ENCODE assay signal across 8 mouse cellular contexts in the genomic region with DNA sequence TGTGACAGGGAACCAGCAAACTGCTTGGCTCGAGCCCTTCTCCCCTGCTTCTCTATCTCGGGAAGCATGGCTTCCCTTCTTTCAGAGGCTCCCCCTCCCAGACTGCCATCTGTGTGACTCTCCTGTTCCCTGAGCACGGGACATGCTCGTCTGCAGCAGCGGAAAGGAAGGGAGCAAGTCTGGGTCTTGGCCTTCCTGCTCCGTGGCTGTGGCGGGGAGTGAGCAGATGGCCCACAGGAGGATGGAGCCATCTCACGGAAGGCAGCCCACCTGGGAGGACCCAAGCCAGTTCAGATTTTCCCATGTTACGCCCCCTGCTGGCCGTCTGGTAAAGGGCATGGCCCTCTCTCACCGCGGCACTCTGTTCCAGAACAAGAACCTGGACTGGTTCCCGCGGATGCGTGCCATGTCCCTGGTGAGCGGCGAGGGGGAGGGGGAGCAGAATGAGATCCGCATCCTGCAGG. TPM values are rescaled to one million over a fixed set of nuclear protein-coding genes. Genes with fewer than 3 reads are reported as not detected.
DNase-seq lines count a peak whose midpoint lies in the region; ATAC-seq and TF ChIP-seq lines count a peak whose summit lies in the region.

No protein-coding gene starts in this region.

- WGBS in embryonic facial prominence, embryonic 10.5 days: 9% methylated on average over 18 of the region's 18 CpGs
- WGBS in lung, embryonic 14.5 days: 14% methylated on average over 18 of the region's 18 CpGs

- H3ac ChIP-seq in C2C12 (ENCODE audit: control insufficient read depth, insufficient read length, low read depth): no peak overlapping the region

- no peaks in the 10 kb centered on the region for H3K79me3 ChIP-seq in C2C12 (ENCODE audit: low read depth)

- peak; percentile 75 for DNase-seq in adrenal gland, adult 2 months
- DNase-seq in embryonic facial prominence, embryonic 10.5 days (ENCODE audit: low spot score): peak; percentile 82
- peak; percentile 69 to 82 for DNase-seq in heart, adult 18-20 months
- peak; percentile 83 for DNase-seq in kidney, postnatal 10 days
- peak; percentile 70 for DNase-seq in lung, embryonic 14.5 days
- DNase-seq in retina, adult 2 months (ENCODE audit: low read depth, low spot score): peak; percentile 40

- 0 out of 2 replicates have a peak, but pooled peaks cover 5% of the 10 kb centered on the region for H3K9me3 ChIP-seq in embryonic facial prominence, embryonic 10.5 days
- no peaks in the 10 kb centered on the region for H3K9me3 ChIP-seq in lung, embryonic 14.5 days (ENCODE audit: low read depth, low read length)

- H3K79me2 ChIP-seq in C2C12 (ENCODE audit: control insufficient read depth, insufficient read depth): peaks cover 5% of the 10 kb centered on the region

- H3K4me3 ChIP-seq in C2C12 (ENCODE audit: insufficient read depth, poor library complexity, severe bottlenecking): no peak overlapping the region
- peak overlapping the region; percentile 22 for H3K4me3 ChIP-seq in embryonic facial prominence, embryonic 10.5 days
- no peak overlapping the region for H3K4me3 ChIP-seq in lung, embryonic 14.5 days (ENCODE audit: low read depth, low read length)

- H3K27ac ChIP-seq in embryonic facial prominence, embryonic 10.5 days (replicated peaks): peak overlapping the region; percentile 36; the same call in 1 of the 2 replicates
- H3K27ac ChIP-seq in lung, embryonic 14.5 days (ENCODE audit: low read depth): no peak overlapping the region

- no peak overlapping the region for H3K9ac ChIP-seq in lung, embryonic 14.5 days

- no peaks in the 10 kb centered on the region for H3K27me3 ChIP-seq in C2C12 (ENCODE audit: control insufficient read depth, insufficient read depth, insufficient read length)
- H3K27me3 ChIP-seq in embryonic facial prominence, embryonic 10.5 days (replicated peaks; ENCODE audit: low read depth, poor library complexity, severe bottlenecking): no peaks in the 10 kb centered on the region
- H3K27me3 ChIP-seq in lung, embryonic 14.5 days (ENCODE audit: insufficient read depth, low read length): no peaks in the 10 kb centered on the region

- no peak overlapping the region for H3K4me2 ChIP-seq in lung, embryonic 14.5 days

- peaks cover 31% of the 10 kb centered on the region for H3K4me1 ChIP-seq in embryonic facial prominence, embryonic 10.5 days
- no peaks in the 10 kb centered on the region for H3K4me1 ChIP-seq in lung, embryonic 14.5 days (ENCODE audit: insufficient read depth)

- ATAC-seq in lung, embryonic 14.5 days (ENCODE audit: insufficient read depth): no peak
- no peak for ATAC-seq in activated CD4-positive, CD25-positive, alpha-beta regulatory T cell, adult 4 months

- peak; percentile 44 for TF ChIP-seq CTCF in C2C12 (IDR thresholded peaks at IDR 0.05; ENCODE audit: control insufficient read depth, insufficient read depth, insufficient read length)
- peak; percentile 84 for TF ChIP-seq CTCF in lung, embryonic 14.5 days (IDR thresholded peaks at IDR 0.05; ENCODE audit: low read depth)

- peaks cover 67% of the 10 kb centered on the region for H3K36me3 ChIP-seq in C2C12 (ENCODE audit: control insufficient read depth, insufficient read depth)
- H3K36me3 ChIP-seq in embryonic facial prominence, embryonic 10.5 days (replicated peaks): peaks cover 75% of the 10 kb centered on the region
- H3K36me3 ChIP-seq in lung, embryonic 14.5 days (ENCODE audit: insufficient read depth): peaks cover 41% of the 10 kb centered on the region

TF ChIP-seq in C2C12, 6 proteins besides CTCF, POLR2A, EP300 and RAD21:
- no peak for TF ChIP-seq FOSL1 (IDR thresholded peaks at IDR 0.05; ENCODE audit: insufficient read depth, low read length, poor library complexity, severe bottlenecking)
- TF ChIP-seq USF1 (IDR thresholded peaks at IDR 0.05; ENCODE audit: low read depth): no peak
- TF ChIP-seq CEBPB (IDR thresholded peaks at IDR 0.05; ENCODE audit: low read depth): no peak
- TF ChIP-seq MYOG (IDR thresholded peaks at IDR 0.05; ENCODE audit: control insufficient read depth, extremely low read depth, insufficient read length): no peak
- no peak for TF ChIP-seq MYOD1 (IDR thresholded peaks at IDR 0.05; ENCODE audit: control insufficient read depth, insufficient read length, low read depth)

RNA-seq across cellular contexts. Expression of a gene that starts 13.1 kb away (rescaled TPM):
- 630 TPM for polyA plus RNA-seq in C2C12 (2012; fragmentation: generic; extraction: Trizol)
- 100 to 1,000 TPM; 218 to 406 TPM for total RNA-seq in adrenal gland, adult 2 months (2021)
- 132 and 172 TPM in 2 replicates for polyA plus RNA-seq in adrenal gland, adult 2 months (2012; rRNA removed)
- polyA plus RNA-seq in embryonic facial prominence, embryonic 10.5 days (2016; fragmentation: Nextera tagmentation; extraction: Ambion mirVana): 407 and 410 TPM in 2 replicates
- total RNA-seq in heart, adult 18-20 months (2021): 100 to 1,000 TPM; 307 to 322 TPM
- polyA plus RNA-seq in lung, embryonic 14.5 days (2014; fragmentation: Nextera tagmentation; extraction: Ambion mirVana): 309 and 315 TPM in 2 replicates
- 100 to 1,000 TPM; 133 to 145 TPM for polyA plus RNA-seq in activated CD4-positive, CD25-positive, alpha-beta regulatory T cell, adult 4 months (2017; shearing (Covaris generic))

RNA-seq across cellular contexts. Expression of a gene that starts 47.0 kb away (rescaled TPM):
- 0.08 TPM for polyA plus RNA-seq in C2C12 (2012; fragmentation: generic; extraction: Trizol)
- 1 to 10 TPM in 1 of 2 experiments, under 1 TPM in 1; 0.69 to 1.9 TPM for total RNA-seq in adrenal gland, adult 2 months (2021)
- polyA plus RNA-seq in adrenal gland, adult 2 months (2012; rRNA removed): 0.83 and 1.2 TPM in 2 replicates
- polyA plus RNA-seq in embryonic facial prominence, embryonic 10.5 days (2016; fragmentation: Nextera tagmentation; extraction: Ambion mirVana): not detected in 2 replicates
- 1 to 10 TPM; 4.3 to 8.0 TPM for total RNA-seq in heart, adult 18-20 months (2021)
- polyA plus RNA-seq in lung, embryonic 14.5 days (2014; fragmentation: Nextera tagmentation; extraction: Ambion mirVana): 0.08 TPM in 1 of 2 replicates, not detected in the other
- polyA plus RNA-seq in activated CD4-positive, CD25-positive, alpha-beta regulatory T cell, adult 4 months (2017; shearing (Covaris generic)): not detected
